Mouse (Mus musculus): ENCODE data around the gene Mthfsd.
"Not testable (repeated sequence)": the region's sequence is repeated elsewhere in the genome, so short reads cannot be mapped to it uniquely, and the experiment has no call there.

Gene Mthfsd

DNA sequence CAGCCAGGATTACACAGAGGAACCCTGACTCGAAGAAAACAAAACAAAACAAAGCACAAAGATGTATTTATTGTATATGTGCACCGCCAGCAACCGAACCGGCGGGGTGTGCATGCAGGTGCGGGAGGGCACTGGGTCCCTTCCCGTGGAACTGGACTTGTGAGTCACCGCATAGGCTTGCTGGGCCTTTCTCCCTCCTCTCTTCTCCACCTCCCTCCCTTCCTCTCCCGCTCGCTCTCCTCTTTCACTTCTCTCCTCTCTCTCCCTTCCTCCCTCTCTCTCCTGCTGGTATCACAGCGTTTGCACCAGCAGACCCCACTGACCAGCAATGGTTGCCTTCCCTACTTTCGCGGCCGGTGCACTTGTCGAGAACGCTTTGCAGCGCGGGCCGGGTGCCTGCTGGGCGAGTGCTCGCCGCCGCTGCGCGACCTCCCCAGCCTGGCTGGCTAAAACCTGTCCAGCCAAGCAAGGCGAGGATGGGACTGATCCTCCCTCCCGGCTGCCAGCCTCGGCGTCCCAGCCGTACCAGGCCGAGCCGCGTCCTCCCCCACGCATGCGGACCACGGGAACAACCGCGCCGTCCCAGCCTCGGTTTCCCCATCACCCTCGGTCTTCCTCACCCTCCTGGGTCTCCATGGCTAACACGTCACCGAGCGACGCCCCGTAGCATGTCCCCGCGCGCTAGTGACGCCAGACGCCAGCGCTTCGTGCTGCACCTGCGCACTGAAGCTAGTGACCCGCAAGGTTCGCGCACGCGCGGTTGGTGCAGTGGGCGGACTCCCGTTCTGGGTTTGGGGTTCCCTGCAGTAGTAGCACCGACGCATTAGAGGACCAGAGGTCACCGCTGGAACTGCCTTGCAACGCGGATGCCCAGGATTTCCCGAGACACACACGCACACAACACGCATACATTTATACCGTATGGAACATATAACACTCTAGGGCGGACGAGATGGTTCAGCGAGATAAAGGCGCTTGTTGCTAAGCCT, at the start of gene Mthfsd:
Gene Mthfsd, minus strand, starts transcription at position 725 of the 989 bp plus-strand sequence.
- DNase-seq: peak; percentile 99

DNA sequence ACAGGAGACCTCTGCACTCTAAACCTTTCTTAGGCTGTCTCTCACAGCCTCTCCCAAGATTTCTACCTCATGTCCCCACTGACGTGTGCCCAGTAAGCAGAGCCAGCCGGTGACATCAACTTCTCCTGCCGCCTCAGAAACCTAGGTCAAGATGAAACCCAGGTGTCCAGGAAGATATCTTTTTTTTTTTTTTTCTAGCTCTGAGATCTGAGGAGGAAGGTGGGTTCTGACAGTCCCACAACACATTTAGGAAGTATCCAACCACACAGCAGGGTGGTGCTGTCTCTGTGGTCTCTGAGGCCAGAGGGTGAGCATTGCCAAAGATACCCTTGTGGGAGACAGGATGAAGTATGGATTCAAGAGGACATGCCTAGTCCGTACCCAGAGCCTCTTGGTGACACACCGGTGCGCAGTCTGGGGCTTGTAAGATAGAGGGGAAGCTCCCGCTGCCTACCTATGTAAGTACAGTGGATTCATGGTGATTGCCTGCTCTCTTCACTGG, 48.8 kb upstream of the Mthfsd start:
- DNase-seq: no peak

DNA sequence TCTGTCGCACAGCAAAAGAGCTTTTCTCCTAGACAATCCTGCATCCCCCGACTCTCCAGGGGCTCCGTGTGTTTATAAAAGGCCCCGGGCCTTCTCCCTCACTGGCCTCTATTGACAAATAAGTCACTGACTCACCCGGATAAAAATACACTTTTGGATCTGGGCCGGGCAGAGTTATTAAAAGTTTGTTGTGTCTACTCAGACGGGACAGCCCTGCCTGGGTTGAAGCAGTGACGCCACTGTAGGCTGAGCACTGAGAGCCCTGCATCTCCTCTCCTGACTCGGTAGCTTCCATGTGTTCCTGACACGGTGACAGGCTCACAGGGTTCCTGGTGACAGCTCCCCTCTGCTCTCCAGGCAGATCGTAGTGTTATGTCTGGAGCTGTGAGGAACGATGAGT, 44.2 kb upstream of the Mthfsd start:
- no peak for DNase-seq

DNA sequence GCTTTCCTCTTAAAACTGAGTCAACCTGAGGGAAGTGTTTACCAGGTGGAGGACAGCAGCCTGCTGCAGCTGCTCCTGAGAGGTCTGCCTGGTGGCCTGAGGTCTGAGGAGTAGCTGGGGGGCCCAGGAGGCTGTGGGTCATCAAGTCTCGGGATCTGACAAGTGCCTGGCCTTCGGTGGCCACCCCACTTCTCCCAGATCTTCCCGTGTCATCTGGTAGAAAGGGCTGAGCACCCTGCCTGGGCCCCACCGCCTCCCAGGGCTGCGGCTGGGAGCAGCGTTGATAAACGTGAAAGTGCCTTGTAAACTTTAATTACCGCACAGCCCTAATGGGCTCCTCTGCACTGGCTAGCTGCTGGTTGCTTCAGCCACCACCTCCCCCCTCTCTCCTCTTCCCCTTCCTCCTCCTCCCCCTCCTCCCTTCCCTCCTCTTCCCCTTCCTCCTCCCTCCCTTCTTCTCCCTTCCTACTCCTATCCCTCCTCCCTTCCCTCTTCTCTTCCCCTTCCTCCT, 40.4 kb upstream of the Mthfsd start:
- no peak for DNase-seq

DNA sequence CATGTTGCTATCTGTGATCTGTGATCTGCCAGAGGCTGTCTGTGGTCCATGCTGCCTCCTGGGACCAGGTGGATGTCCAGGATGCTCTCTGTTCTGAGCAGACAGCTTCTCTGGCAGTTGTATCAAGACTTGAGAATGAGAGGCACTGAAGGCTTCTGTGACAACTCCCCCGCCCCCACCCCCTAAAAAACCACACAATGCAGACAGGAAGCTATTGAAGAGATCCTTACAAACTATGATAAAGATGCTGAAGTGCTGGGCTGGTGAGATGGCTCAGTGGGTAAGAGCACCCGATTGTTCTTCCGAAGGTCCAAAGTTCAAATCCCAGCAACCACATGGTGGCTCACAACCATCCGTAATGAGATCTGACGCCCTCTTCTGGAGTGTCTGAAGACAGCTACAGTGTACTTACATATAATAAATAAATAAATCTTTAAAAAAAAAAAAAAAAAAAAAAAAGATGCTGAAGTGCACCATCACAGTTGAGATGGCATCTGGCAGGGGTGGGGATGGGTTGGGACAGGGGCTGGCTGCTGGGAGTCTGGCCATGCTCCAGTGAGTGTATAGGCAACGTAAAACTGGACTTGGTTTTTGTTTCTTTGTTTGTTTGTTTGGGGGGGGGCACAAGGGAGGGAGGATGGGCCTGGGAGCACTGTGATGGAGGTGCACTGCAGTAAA, 37.4 kb upstream of the Mthfsd start:
- not testable (repeated sequence) for DNase-seq

DNA sequence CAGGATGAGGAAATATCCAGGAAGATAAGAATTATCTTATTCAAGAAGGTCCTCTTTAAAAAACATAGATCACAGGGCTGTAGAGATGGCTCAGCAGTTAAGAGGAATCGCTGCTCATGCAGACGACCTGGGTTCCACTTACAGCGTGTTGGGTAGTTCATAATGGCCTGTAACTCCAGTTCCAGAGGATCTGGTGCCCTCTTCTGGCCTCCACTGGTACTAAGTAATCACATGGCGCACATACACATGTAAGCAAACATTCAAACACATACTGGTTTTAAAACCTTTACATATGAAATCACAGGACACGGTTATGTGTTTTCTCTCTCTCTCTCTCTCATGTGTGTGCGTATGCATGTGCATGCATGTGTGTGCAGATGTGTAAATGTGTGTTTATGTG, 28.7 kb upstream of the Mthfsd start:
- no peak for DNase-seq

DNA sequence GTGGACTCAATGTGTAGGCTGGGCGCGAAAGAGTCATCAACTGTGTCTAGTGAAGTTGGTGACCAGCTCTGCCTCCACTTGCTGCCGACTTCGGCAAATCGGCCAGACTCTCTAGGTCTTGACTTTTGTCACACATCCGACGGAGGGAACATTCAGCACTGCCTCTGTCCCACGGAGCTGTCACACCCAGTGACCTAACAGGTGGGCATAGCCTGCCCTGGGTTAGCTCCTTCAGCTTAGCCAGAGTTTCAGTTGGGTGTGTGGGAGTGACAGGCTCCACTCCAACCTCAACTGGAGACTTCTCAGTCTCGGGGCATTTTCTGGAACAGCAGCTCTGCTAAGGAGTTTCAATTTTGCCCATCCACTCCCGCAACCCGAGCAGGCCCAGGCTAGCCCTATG, 26.3 kb upstream of the Mthfsd start:
- no peak for DNase-seq

DNA sequence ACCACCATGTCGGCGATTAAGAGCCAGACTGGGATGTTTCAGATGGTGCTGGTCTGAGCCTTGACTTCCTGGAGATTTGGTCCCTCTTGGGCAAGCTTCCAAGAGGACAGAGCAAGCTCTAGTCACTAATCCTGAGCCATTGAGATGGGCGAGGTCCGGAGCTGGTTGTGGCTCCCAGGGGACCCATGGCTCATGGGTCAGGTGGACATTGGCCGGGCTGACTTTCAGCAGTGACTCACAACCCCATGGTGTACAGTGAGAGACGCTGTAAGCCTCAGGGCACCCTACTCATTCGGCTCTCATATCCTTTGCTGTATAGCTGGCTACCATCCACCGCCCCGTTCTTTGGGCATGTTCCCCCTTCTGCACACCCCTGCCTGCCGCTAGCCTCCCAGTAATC, 25.9 kb upstream of the Mthfsd start:
- no peak for DNase-seq

DNA sequence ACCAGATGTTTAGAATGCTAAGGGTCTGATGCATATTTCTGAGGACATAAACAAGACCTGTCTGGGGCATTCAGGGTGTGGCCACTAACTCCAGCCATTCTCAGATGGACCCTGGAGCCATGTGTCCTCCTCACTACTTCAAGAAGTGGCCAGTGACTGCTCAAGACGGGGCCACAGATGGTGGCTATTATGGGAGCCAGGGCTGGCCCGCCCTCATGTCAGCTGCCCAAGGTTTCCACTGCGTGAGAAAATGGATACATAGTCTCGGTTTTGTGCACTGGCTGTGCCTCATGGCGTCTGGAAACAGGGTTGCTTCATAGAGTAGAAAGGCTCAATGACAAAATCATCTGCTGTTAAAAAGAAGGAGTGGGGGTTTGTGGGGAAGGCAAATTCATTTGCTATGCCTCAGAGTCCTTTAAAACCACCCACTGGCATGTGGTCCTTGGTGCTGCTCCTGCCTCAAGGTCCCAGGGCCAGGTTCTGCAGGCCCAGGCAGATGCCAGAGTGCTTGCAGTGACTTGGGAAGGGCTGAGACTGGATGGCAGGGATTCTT, 24.8 kb upstream of the Mthfsd start:
- DNase-seq: no peak

DNA sequence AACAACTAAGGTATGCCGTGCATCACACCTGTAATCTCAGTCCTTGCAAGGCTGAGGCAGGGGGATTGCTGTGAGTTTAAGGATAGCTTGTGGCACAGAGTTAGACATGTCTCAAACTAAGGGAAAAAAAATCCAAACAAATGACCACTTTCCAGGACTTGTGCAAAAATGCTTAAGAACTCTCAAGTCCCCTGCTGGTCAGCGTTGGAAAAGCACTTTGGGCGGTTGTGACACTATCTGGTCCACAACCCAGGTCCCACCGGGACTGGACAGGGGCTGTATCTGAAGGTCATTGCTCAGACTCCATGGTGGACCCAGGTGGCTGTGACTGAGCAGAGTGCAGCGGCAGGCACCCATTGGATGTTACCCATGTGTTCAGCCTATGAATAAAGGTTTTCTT, 22.3 kb upstream of the Mthfsd start:
- no peak for DNase-seq

DNA sequence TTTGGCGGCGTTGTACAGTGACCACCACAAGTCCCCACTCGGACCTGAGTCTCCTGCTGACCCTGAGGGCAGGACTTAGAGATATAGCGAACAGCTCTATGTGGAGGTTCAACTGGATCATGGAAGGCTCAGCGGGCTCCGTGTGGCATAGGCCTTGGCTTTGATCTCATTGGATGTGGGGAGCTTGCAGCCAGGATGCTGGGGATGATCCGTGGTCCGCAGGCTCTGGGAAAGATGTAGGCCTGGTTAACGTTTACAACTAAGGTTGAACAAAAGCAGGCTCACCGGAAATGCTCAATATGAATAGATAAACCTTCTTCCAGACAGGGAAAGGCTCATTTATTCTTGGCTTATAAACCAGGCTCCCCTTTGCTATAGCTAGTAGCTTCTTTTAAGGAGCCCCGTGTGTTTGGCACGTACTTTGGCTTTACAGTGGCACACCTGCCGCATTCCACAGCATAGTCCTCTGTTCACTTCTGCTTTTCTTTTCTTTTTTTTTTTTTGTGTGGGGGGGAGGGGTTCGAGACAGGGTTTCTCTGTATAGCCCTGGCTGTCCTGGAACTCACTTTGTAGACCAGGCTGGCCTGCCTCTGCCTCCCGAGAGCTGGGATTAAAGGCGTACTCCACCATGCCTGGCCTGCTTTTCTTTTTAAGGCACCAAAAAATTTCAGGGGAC, 21.2 kb upstream of the Mthfsd start:
- DNase-seq: no peak

DNA sequence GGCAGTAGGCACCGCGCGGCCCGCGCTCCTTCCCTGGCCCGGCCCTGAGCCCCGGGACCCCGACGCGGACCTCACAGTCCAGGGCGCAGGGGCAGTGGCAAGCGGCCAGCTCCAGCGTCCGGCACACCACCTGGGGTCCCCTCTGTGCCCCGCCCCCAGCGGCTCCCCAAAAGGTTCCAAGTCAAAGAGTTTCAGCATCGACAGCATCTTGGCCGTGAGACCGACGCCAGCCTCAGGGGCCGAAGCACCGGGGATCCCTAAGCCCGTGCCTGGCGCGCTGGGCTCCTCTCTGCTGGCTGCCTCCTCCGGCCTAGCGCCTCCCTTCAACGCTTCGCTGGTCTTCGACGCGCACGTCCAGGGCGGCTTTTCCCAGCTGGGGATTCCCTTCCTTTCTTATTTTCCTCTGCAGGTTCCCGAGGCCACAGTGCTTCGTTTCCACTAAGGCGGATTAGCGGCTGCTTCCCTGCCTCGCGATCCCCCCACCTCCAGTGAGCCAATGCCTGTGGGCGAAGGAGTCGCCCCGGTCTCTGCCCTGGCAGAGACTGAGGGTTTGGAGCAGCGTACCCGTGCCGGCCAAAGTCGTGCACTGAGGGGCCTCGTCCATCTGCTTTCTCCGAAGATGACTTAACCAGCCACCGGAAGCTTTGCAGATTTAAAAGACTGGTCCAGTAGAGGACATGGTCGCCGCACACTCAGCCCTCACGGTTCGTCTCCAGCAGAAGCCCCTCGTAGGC, 20.5 kb upstream of the Mthfsd start:
- no peak for DNase-seq

DNA sequence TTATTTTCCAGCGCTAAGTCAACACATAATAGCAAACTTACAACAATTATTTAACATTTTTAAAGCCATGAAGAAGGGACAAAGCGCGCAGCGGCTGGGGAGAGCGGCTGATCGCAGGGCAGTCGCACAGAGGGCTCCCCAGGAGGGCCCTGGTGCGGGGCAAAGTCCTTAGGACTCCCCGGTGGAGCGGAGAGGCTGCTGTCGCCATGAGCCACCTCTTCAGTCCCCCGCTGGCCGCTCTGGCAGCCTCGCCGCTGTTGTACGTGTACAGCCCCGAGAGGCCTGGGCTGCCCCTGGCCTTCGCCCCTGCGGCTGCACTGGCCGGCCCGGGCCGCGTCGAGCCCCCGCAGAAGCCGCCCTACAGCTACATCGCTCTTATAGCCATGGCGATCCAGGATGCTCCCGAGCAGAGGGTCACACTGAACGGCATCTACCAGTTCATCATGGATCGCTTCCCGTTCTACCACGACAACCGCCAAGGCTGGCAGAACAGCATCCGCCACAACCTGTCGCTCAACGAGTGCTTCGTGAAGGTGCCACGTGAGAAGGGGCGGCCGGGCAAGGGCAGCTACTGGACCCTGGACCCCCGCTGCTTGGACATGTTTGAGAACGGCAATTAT, 19.7 kb upstream of the Mthfsd start, which contains the start of gene Foxl1:
Gene Foxl1, plus strand, starts transcription at position 185 of the 620 bp plus-strand sequence.
- no peak for DNase-seq

DNA sequence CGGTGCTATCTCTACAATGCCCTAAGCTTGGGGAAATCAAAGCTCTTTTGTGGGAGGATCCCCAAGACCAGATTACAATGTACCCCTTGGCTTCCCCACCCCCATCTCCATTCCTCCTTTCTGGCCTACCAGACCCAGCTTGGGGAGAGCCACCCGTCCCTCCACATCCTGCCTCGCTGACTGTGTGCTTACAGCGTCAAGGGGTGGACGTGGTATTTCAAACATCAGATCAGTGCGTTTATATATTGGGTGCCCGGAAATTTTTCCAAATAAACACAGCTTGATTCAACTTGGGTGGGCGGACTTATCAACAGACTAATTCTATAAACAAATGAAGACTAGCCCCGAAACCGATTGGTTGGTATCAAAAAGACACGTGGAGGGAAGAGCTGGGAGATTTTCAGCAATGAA, 19.1 kb upstream of the Mthfsd start:
- no peak for DNase-seq

DNA sequence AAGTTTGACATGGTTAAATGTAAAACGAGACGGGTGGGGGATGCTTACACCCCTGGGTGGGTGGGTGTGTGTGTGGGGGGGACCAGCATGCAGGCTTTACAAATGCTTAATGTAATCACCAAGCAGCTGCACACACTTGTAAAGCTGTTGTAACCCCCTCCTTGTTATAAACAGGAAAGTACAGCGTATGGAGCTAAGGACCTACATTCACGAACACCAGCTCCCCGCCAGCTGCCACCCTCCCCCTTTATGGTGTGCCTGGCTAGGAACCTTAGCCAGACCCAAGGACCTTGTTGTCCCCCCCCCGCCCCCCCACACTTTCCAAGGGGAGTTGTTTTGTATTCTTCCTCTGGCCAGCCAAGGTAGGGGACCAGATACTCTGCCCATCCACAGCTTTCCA, 18.5 kb upstream of the Mthfsd start:
- DNase-seq: no peak

DNA sequence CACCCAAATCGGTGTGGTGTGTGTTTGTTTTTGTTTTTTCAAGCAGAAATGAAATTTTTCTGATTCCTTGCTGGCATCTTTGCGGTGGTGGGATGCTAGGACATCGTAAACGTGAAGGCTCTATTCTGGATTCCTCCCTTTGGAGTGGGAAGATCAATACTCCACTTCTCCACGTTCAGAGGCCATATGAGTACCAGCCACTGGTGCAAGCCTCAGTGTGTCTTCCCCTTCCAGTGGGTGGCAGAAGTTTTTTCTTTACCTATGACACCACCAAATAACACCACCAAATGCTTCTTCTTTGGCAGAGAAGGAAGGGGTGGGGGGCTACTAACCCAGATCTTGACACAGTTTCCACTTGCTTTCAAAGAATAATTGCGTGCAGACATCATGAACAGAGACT, 18.0 kb upstream of the Mthfsd start:
- no peak for DNase-seq

DNA sequence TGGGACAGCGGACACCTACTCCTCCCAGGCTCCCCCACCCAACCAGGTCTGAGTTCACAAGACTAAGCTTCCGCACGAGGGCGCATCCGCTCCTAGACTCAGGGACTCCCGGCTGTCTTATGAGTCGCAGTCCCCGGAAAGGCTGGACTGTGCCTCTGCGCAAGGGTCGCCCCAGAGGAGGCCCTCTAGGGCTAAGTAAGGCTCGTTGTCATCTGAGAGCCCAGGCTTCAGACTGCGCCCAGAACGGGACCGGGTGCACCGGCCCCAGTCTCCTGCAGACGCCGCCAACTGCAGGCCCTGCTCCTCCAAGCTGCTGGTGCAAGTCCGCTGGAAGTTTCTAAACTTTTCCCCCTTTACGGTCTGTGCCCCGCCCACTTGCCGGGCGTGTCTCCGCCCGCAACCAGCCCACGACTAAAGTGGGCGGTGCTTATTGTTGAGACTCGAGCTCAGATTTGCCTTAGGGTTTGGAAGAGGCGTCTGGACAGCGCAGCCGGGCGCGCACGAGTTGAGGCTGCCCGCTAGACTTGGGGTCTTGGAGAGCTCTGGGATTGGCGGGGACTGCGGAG, 17.2 kb upstream of the Mthfsd start:
- DNase-seq: no peak

DNA sequence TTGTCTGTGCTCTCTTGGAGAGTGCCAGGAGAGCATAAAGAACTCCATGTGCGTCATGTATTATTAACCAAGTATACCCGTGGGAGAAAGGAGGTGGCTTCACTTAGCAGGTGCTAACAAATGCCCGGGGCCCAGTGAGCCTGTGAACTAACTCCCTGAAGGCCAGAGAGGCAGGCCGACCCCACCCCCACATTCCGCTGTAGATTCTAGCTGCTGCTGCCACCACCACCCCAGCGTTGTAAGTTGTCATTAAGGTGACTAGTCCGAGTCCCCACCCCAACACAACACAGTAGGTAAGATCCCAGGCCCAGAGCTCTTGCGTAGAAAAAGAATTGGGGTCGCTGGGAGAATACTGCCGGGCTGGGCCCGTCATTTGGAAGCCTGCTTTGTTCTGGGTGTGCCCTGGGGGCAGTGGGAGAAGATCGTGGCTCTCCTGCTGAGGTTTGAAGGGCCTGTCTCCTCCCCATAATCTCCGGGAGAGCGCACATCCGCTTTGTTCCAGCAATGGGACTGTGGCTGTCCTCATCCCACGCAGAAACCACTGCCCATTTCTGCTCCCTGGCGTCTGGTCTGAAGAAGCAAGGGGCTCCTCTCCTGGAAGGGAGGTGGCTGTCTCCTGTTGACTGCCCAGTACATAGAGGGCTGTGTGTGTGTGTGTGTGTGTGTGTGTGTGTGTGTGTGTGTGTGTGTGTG, 16.5 kb upstream of the Mthfsd start:
- no peak for DNase-seq

DNA sequence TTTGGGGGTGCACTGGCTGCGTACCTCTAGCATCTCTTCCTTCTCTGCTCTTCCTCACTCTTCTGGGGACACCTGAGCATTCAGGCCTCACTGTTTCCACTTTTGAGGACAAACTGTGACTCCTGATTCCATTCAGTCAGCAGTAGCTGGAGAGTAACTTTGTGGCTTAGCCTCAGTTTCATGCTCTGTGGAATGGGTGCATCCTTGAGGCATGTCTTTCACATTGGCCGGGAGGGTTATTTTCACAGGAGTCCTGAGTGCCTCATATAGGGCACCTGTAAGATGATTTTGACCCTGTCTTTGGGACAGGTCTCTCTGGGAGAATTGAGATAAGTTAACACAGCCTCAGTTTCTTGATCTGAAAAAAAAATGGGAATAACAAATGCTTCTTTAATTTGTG, 14.9 kb upstream of the Mthfsd start:
- no peak for DNase-seq

DNA sequence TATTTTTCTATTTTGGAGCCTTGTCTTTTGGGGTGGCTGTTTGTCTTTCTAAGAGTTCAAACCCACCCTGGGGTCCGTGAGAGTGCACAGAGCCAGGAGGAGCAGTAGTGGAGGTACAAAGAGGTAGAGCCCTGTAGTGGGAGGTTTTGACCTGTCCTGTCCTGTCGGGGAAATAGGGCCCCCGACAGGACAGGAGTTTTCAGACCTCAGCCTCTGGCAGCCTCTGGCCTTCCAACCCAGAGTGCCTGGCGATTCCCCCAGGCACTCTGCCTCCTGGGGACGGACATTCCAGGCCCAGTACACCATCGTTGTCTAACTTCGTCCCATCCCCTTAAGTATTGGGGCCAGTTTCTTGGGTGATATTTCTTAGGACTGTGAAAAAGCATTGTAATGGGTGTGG, 14.2 kb upstream of the Mthfsd start:
- DNase-seq: no peak

DNA sequence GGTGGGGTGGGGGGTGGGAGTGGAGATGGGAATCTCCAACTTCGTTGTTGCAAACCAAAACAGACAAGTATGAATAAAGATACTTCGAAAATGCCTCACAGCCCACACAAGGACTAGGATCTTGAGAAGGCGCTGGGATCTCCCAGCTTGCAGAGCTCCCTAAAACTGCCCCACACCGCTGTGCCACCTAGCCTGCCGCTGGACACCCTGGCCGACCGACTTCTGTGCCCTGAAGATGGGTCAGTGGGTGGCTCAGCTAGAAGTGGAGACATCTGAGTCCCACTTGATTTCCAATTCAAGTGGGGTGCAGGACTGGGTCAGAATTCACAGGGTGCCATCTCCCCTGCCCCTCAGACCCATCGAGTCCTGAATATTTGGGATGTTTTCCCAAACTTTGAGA, 13.5 kb upstream of the Mthfsd start:
- DNase-seq: no peak
